Mouse (Mus musculus) neural tube, embryonic 11.5 days (tissue): ENCODE measurements at regions not wholly inside any gene's neighbourhood (a gene's known extent, or its start where the extent isn't known, plus 50 kb on each side); places are given as distances from the start of the nearest gene placed in this dataset.

Experiments used
- ATAC-seq: fragments of 200-750 bp; cut with Nextera tagmentation; 2 replicates; pipeline ENCODE4 v1.8.0; 2017; ENCODE audit warnings: moderate number of reproducible peaks, mild to moderate bottlenecking, moderate TSS enrichment, moderate library complexity; ENCODE audit not compliant: insufficient read depth, low FRiP score, low TSS enrichment
- DNase-seq: peaks from one replicate; pipeline ENCODE4 v3.0.0-alpha.2; 2015; ENCODE audit warnings: low spot score
- H3K27ac ChIP-seq: fragments of 300-500 bp; sonication (generic); 2 replicates; pipeline ENCODE4 v1.5.1; 2014; ENCODE audit warnings: low read depth, mild to moderate bottlenecking, low read length
- H3K27me3 ChIP-seq: fragments of 300-500 bp; sonication (generic); 2 replicates; pipeline ENCODE4 v1.6.1; 2014; ENCODE audit warnings: mild to moderate bottlenecking, low read length, mixed read lengths; ENCODE audit not compliant: control insufficient read depth, insufficient read depth
- H3K36me3 ChIP-seq: fragments of 300-500 bp; sonication (generic); 2 replicates; pipeline ENCODE4 v1.6.1; 2014; ENCODE audit warnings: mild to moderate bottlenecking, low read length, moderate library complexity, mixed read lengths; ENCODE audit not compliant: control insufficient read depth, insufficient read depth
- H3K4me1 ChIP-seq: fragments of 300-500 bp; sonication (generic); 2 replicates; pipeline ENCODE4 v1.6.1; 2014; ENCODE audit warnings: low read length, mixed read lengths; ENCODE audit not compliant: control insufficient read depth, insufficient read depth
- H3K4me2 ChIP-seq: fragments of 300-500 bp; sonication (generic); 2 replicates; pipeline ENCODE4 v1.6.1; 2014; ENCODE audit warnings: low read depth, mild to moderate bottlenecking, moderate library complexity
- H3K4me3 ChIP-seq: fragments of 300-500 bp; sonication (generic); 2 replicates; pipeline ENCODE4 v1.5.1; 2014; ENCODE audit warnings: low read depth, low read length
- H3K9ac ChIP-seq: fragments of 300-500 bp; sonication (generic); 2 replicates; pipeline ENCODE4 v1.6.1; 2014; ENCODE audit warnings: mild to moderate bottlenecking, low read length
- H3K9me3 ChIP-seq: fragments of 300-500 bp; sonication (generic); 2 replicates; pipeline ENCODE4 v1.6.1; 2016; ENCODE audit warnings: low read length; ENCODE audit not compliant: control insufficient read depth
- WGBS: fragments of 180-500 bp; shearing (Covaris S2); extraction: QIAGEN DNeasy Blood & Tissue Kit; methylation state at CpG from one replicate; pipeline ENCODE4 v1.1.7; 2014; 5-methylcytosine and 5-hydroxymethylcytosine counted together

- Histone ChIP-seq H3K4me2 (no peak overlapping the region), H3K9ac (no peak overlapping the region), H3K4me3 (no peak overlapping the region), H3K36me3 (no peaks in the 10 kb centered on the region), H3K9me3 (no peaks in the 10 kb centered on the region), H3K27me3 (no peaks in the 10 kb centered on the region), H3K27ac (no peak overlapping the region), H3K4me1 (no peaks in the 10 kb centered on the region)
- WGBS: 86% methylated on average over 3 of the region's 3 CpGs
- ATAC-seq (no peak), DNase-seq (no peak)
These were observed 273.4 kb downstream of the Tdrd3 start for GRCm38 (mm10) chr14:87689866-87690265.

DNA sequence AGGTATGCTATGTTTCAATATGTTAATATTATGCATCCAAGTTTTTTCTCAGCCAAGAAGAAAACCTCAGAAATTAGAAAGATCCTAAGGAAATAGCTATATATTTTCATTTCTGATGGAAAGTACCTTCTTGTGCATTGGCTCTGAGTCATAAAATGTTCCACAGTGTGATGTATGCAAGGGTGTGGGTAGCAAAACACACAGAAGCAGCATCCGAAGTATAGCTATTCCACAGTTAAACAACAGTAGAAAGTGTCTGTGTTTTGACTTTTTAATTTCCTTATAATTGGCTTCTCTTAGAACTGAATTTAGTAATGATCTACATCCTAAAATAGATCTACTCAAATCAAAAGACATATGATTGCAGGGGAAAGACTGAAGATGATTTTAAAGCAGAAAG lies 320.0 kb downstream of the Tdrd3 start:
- H3K4me3 ChIP-seq: no peak overlapping the region
- DNase-seq (no peak), ATAC-seq (no peak)
- H3K9ac ChIP-seq: no peak overlapping the region
- H3K4me2 ChIP-seq: no peak overlapping the region
- no peaks in the 10 kb centered on the region for H3K4me1 ChIP-seq
- no peaks in the 10 kb centered on the region for H3K9me3 ChIP-seq
- H3K36me3 ChIP-seq: no peaks in the 10 kb centered on the region
- WGBS: 93% methylated on average over 1 of the region's 1 CpGs
- no peaks in the 10 kb centered on the region for H3K27me3 ChIP-seq
- no peak overlapping the region for H3K27ac ChIP-seq

DNA sequence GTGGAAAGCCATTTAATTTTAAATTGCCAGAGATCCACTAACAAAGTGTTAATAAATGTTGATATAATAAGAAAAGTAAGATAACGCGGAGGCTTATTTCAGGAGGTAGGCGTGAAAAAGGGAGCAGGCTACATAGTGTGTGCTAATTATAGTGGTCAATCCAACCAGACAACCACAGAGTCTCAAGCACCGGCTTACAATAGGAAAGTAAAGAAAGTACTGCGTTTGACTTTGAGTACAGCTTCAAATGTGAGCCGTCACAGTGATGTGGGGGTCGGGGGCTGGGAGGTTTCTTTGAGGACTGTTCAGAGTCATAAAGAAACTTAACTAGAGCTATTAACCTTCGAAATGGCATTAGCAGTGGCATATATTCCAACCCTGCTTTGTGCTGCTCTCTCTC lies 329.1 kb downstream of the Tdrd3 start:
- Histone ChIP-seq H3K27me3 (no peaks in the 10 kb centered on the region), H3K4me3 (no peak overlapping the region), H3K9me3 (no peaks in the 10 kb centered on the region), H3K27ac (no peak overlapping the region), H3K9ac (no peak overlapping the region), H3K4me1 (no peaks in the 10 kb centered on the region), H3K36me3 (no peaks in the 10 kb centered on the region), H3K4me2 (no peak overlapping the region)
- 52% methylated on average over 8 of the region's 8 CpGs for WGBS
- ATAC-seq: no peak
- no peak for DNase-seq

GRCm38 (mm10) chr14:87746011-87746410 lies 329.6 kb downstream of the Tdrd3 start:
- H3K27me3 ChIP-seq: no peaks in the 10 kb centered on the region
- no peak overlapping the region for H3K9ac ChIP-seq
- H3K9me3 ChIP-seq: no peaks in the 10 kb centered on the region
- WGBS: 81% methylated on average over 5 of the region's 5 CpGs
- H3K4me3 ChIP-seq: no peak overlapping the region
- H3K4me2 ChIP-seq: no peak overlapping the region
- H3K36me3 ChIP-seq: no peaks in the 10 kb centered on the region
- H3K4me1 ChIP-seq: no peaks in the 10 kb centered on the region
- ATAC-seq (no peak), DNase-seq (no peak)
- no peak overlapping the region for H3K27ac ChIP-seq

DNA sequence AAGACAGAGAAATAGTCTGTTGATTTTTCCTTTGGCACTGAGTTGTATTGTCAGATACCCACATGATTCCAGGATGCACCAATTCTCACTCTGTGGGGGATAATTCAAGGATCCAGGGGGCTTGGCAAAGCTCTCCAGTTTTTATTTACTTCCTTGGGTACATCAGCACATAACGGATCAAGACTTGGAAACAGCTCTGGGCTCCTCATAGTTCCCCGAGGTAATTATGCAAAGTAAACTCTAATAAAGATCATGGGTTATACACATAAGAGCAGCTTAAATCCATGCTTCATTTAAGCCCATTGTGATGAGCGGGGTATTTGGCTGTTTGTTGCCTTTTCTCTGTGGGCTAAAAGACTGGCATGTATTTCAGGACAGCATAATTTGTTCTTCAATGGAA lies 332.6 kb downstream of the Tdrd3 start:
- Histone ChIP-seq H3K9me3 (no peaks in the 10 kb centered on the region), H3K4me1 (no peaks in the 10 kb centered on the region), H3K27ac (no peak overlapping the region), H3K27me3 (no peaks in the 10 kb centered on the region), H3K9ac (no peak overlapping the region), H3K4me3 (no peak overlapping the region), H3K36me3 (no peaks in the 10 kb centered on the region), H3K4me2 (no peak overlapping the region)
- ATAC-seq (no peak), DNase-seq (no peak)
- WGBS: 81% methylated on average over 3 of the region's 3 CpGs

GRCm38 (mm10) chr14:87749762-87750161 lies 333.3 kb downstream of the Tdrd3 start:
- no peak for ATAC-seq
- H3K9ac ChIP-seq: no peak overlapping the region

DNA sequence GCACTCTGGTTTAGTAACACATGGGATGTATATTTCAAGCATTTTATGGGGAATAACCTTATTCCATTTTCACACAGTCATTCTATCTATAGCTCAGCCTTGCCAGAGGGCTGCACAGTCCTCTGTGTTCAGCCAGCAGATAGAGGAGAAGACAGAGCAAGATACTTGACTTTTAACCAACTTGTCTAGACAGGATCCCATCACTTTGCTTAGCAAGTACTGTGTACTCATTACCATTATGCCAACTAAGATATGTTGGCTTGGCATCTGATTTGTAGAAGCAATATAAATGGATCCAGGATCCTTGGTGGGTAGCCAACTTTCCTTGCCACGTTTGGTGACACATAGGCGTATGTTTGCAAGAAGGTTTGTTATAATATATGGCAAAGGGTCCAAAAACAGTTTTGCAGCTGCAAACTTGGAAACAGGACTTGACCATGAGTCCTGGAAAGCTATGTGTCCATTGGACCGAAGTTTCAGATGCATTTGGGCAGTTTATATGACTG lies 334.3 kb downstream of the Tdrd3 start:
- Histone ChIP-seq H3K4me1 (no peaks in the 10 kb centered on the region), H3K4me3 (no peak overlapping the region), H3K9me3 (no peaks in the 10 kb centered on the region), H3K4me2 (no peak overlapping the region), H3K27ac (no peak overlapping the region), H3K9ac (no peak overlapping the region), H3K36me3 (no peaks in the 10 kb centered on the region), H3K27me3 (no peaks in the 10 kb centered on the region)
- no peak for DNase-seq
- ATAC-seq: no peak
- 92% methylated on average over 3 of the region's 3 CpGs for WGBS

More at GRCm38 (mm10) chr14:87749762-87750161, 333.3 kb downstream of the Tdrd3 start:
- Histone ChIP-seq H3K4me3 (no peak overlapping the region), H3K9me3 (no peaks in the 10 kb centered on the region), H3K4me1 (no peaks in the 10 kb centered on the region), H3K36me3 (no peaks in the 10 kb centered on the region), H3K4me2 (no peak overlapping the region), H3K27me3 (no peaks in the 10 kb centered on the region), H3K27ac (no peak overlapping the region)
- DNase-seq: no peak

DNA sequence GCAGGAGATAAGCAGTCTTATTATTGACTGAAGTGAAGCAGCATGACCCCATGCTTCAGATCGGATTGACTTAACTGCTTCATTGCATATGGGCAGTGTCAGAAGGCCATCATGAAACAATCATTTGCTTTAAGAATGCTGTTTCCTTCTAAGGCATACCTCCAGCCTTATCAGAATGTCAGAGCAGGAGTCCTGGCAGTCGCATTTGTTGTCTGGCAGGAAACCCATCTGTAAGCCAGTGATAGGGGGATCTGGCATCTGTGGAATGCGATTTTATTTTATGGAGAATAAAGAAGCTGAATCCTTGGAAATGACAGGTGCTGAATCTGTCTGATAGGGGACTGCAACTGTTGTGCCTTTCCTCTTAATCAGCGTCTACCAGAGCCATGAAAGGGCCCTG lies 338.3 kb downstream of the Tdrd3 start:
- Histone ChIP-seq H3K36me3 (no peaks in the 10 kb centered on the region), H3K27me3 (no peaks in the 10 kb centered on the region), H3K4me3 (no peak overlapping the region), H3K9ac (no peak overlapping the region), H3K9me3 (no peaks in the 10 kb centered on the region), H3K4me1 (no peaks in the 10 kb centered on the region), H3K27ac (no peak overlapping the region), H3K4me2 (no peak overlapping the region)
- DNase-seq (no peak), ATAC-seq (no peak)
- 76% methylated on average over 4 of the region's 4 CpGs for WGBS

GRCm38 (mm10) chr14:87775332-87775890 lies 359.0 kb downstream of the Tdrd3 start:
- Histone ChIP-seq H3K9me3 (no peaks in the 10 kb centered on the region), H3K4me1 (no peaks in the 10 kb centered on the region), H3K27ac (no peak overlapping the region), H3K27me3 (no peaks in the 10 kb centered on the region), H3K36me3 (no peaks in the 10 kb centered on the region), H3K4me2 (no peak overlapping the region), H3K9ac (no peak overlapping the region), H3K4me3 (no peak overlapping the region)
- DNase-seq (no peak), ATAC-seq (no peak)
